Mouse (Mus musculus) small intestine, adult 2 months (tissue): ENCODE results near the gene Il17c.

Experiments used
- CTCF ChIP-seq: fragments of 200-500 bp; IDR thresholded peaks from 2 replicates; pipeline ENCODE4 v1.5.1; 2012; ENCODE audit warnings: low read depth, mild to moderate bottlenecking, control low read depth, inconsistent platforms, low read length, moderate library complexity, mixed read lengths; ENCODE audit not compliant: insufficient replicate concordance, insufficient read length; ENCODE audit errors: extremely low read depth
- POLR2A ChIP-seq: fragments of 200-500 bp; IDR thresholded peaks from 2 replicates; pipeline ENCODE4 v1.6.1; 2012; ENCODE audit warnings: low read depth, mild to moderate bottlenecking, control low read depth, inconsistent platforms, low read length, moderate library complexity

- TF ChIP-seq POLR2A (no peak), CTCF (no peak)
Measured at GRCm38 (mm10) chr8:122375751-122376364, 46.0 kb upstream of the Il17c start.
